Mouse (Mus musculus): Measurements from ENCODE around the gene Dph7. TPM values are rescaled to one million over a fixed set of nuclear protein-coding genes. Genes with fewer than 3 reads are reported as not detected.
A peak's percentile ranks its signal among the peaks of the same experiment; 100 is the strongest.

The Dph7 gene
- polyA plus RNA-seq (2016; fragmentation: Nextera tagmentation; extraction: Ambion mirVana) = 37.5 and 38.7 TPM in 2 replicates

GRCm38 (mm10) chr2:24962304-24963000 is at the start of gene Dph7:
Gene Dph7, plus strand, starts transcription at chr2:24962400.
- Histone ChIP-seq H3K9me3 (no peaks in the 10 kb centered on the region), H3K4me2 (peak within 1 kb of the TSS; percentile 73), H3K4me3 (replicated peaks) (peak within 1 kb of the TSS; percentile 81), H3K9ac (replicated peaks) (peak within 1 kb of the TSS; percentile 86), H3K36me3 (peaks cover 78% of the 10 kb centered on the region), H3K27ac (0 out of 2 replicates have a peak within 1 kb of the TSS, but pooled peaks have one; percentile 58), H3K4me1 (replicated peaks) (peaks cover 11% of the 10 kb centered on the region), H3K27me3 (no peaks in the 10 kb centered on the region)
- ATAC-seq (ENCODE audit: insufficient number of reproducible peaks, insufficient read depth, low FRiP score, low TSS enrichment, low read depth) = peak; percentile 84
- 2% methylated on average over 28 of the region's 28 CpGs for WGBS

GRCm38 (mm10) chr2:24912589-24912988 is 49.6 kb upstream of the Dph7 start:
- no peaks in the 10 kb centered on the region for H3K27me3 ChIP-seq
- no peak for ATAC-seq (ENCODE audit: insufficient number of reproducible peaks, insufficient read depth, low FRiP score, low TSS enrichment, low read depth)
- peaks cover 3% of the 10 kb centered on the region for H3K4me1 ChIP-seq (replicated peaks)
- H3K4me3 ChIP-seq (replicated peaks) = no peak overlapping the region
- H3K9ac ChIP-seq (replicated peaks) = no peak overlapping the region
- no peaks in the 10 kb centered on the region for H3K9me3 ChIP-seq
- no peak overlapping the region for H3K27ac ChIP-seq
- H3K4me2 ChIP-seq = no peak overlapping the region
- peaks cover 25% of the 10 kb centered on the region for H3K36me3 ChIP-seq

DNA sequence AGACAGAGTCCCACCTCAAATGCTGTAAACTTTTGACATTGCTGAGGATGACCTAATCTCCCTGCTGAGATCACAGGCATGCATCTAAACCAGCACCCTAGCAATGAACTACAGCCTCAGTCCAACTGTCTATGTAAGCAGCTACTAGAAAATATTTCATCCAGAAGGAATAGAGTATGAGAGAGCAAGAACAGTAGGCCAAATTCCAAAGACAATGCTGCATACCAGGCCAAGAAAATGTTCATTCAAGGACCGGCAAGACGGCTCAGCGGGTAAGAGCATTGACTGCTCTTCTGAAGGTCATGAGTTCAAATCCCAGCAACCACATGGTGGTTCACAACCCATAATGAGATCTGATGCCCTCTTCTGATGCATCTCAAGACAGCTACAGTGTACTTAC is 47.4 kb upstream of the Dph7 start:
- WGBS = 96% methylated on average over 3 of the region's 3 CpGs
- Histone ChIP-seq H3K9me3 (no peaks in the 10 kb centered on the region), H3K27ac (no peak overlapping the region), H3K9ac (replicated peaks) (no peak overlapping the region), H3K36me3 (peaks cover 23% of the 10 kb centered on the region), H3K27me3 (no peaks in the 10 kb centered on the region), H3K4me3 (replicated peaks) (no peak overlapping the region), H3K4me2 (no peak overlapping the region), H3K4me1 (replicated peaks) (peaks cover 10% of the 10 kb centered on the region)
- ATAC-seq (ENCODE audit: insufficient number of reproducible peaks, insufficient read depth, low FRiP score, low TSS enrichment, low read depth) = no peak

DNA sequence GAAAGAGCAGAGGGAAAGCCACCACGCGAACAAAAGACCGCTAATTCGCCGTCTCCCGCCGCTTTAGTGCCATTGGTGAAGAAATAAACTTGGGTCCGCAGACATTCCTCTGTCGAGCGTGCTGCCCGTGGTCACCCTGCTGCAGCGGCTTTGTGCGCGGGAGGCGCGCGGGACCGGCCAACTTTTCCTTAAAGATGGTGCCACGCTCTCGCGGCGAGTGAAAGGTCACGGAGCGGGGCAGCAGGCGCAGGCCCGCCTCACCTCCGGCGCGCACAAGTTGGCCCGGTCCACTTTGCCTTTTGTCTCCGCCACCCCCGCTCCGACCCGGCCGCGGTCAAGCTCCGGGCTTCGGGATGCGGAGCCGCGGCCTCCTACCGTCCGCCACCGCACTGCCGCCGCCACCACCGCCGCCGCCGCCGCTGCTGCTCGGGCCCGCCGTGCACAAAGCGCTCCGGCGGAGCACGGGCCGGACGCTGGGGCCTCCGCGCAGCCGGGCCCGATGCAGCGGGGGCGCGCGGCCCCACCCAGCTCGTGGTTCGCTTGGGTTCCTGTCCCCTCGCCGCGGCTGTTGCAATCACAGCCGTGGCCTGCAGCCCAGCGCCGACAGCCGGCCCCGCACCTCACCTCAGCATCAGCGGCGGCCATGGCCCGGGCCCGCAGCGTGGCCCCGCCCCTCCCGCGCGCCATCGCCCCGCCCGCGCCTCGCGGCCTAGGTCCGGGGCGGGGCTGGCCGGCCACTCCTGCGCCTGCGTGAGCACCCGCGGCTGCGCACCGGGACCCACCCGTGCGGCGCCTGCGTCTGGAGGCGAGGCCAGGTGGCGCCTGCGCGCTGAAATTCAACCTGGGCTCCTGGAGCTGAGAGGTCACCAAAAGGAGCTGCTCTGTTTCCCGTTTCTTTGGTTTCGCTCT is 43.0 kb upstream of the Dph7 start, which contains the start of gene Ehmt1:
TSS of gene Ehmt1 (minus strand) at position 685 of the 909 bp plus-strand sequence.
- Histone ChIP-seq H3K4me3 (replicated peaks) (peak within 1 kb of the TSS; percentile 96), H3K36me3 (no peaks in the 10 kb centered on the region), H3K4me2 (peak within 1 kb of the TSS; percentile 75), H3K9ac (replicated peaks) (peak within 1 kb of the TSS; percentile 98), H3K27me3 (no peaks in the 10 kb centered on the region), H3K4me1 (replicated peaks) (peaks cover 10% of the 10 kb centered on the region), H3K27ac (peak within 1 kb of the TSS; percentile 97), H3K9me3 (no peaks in the 10 kb centered on the region)
- WGBS = under 1% methylated on average over 92 of the region's 112 CpGs
- peak; percentile 97 for ATAC-seq (ENCODE audit: insufficient number of reproducible peaks, insufficient read depth, low FRiP score, low TSS enrichment, low read depth)

- peak overlapping the region; percentile 97 for H3K27ac ChIP-seq
- 10% methylated on average over 8 of the region's 8 CpGs for WGBS
Observed at GRCm38 (mm10) chr2:24919839-24920175, 42.4 kb upstream of the Dph7 start.

GRCm38 (mm10) chr2:24923561-24923960 is 38.6 kb upstream of the Dph7 start:
- no peaks in the 10 kb centered on the region for H3K9me3 ChIP-seq

More at GRCm38 (mm10) chr2:24919839-24920175, 42.4 kb upstream of the Dph7 start:
- H3K4me3 ChIP-seq (replicated peaks) = peak overlapping the region; percentile 96
- H3K36me3 ChIP-seq = no peaks in the 10 kb centered on the region
- no peaks in the 10 kb centered on the region for H3K9me3 ChIP-seq
- no peaks in the 10 kb centered on the region for H3K27me3 ChIP-seq
- peak; percentile 67 for ATAC-seq (ENCODE audit: insufficient number of reproducible peaks, insufficient read depth, low FRiP score, low TSS enrichment, low read depth)
- H3K4me2 ChIP-seq = peak overlapping the region; percentile 75
- peak overlapping the region; percentile 98 for H3K9ac ChIP-seq (replicated peaks)
- peaks cover 10% of the 10 kb centered on the region for H3K4me1 ChIP-seq (replicated peaks)

DNA sequence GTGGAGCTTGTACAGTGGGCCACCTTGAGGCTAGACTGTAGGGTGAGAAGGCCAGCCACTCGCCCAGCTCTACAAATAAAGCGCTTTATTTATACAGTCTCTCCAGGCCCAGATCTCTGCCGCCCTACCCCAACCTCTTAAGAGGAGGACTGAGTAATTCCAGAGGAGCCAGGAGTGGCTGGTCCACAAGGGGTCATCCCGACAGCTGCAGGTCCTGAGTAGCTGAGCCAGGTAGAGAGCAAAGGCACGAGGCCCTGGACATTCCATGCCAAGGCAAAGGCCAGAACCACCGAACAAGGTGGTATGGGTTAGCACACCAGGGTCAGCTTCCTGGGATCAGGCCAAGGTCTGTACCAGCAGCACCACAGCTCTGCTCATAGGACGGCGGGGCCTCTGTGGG is 36.9 kb upstream of the Dph7 start:
- H3K4me3 ChIP-seq (replicated peaks) = no peak overlapping the region
- no peaks in the 10 kb centered on the region for H3K36me3 ChIP-seq
- H3K4me1 ChIP-seq (replicated peaks) = no peaks in the 10 kb centered on the region
- no peak overlapping the region for H3K9ac ChIP-seq (replicated peaks)
- peaks cover 17% of the 10 kb centered on the region for H3K27me3 ChIP-seq
- 80% methylated on average over 8 of the region's 8 CpGs for WGBS
- H3K27ac ChIP-seq = no peak overlapping the region
- H3K9me3 ChIP-seq = no peaks in the 10 kb centered on the region
- ATAC-seq (ENCODE audit: insufficient number of reproducible peaks, insufficient read depth, low FRiP score, low TSS enrichment, low read depth) = no peak
- H3K4me2 ChIP-seq = no peak overlapping the region

More at GRCm38 (mm10) chr2:24923561-24923960, 38.6 kb upstream of the Dph7 start:
- no peaks in the 10 kb centered on the region for H3K36me3 ChIP-seq
- no peak overlapping the region for H3K4me3 ChIP-seq (replicated peaks)
- WGBS = 57% methylated on average over 2 of the region's 2 CpGs
- peaks cover 11% of the 10 kb centered on the region; the same call in 1 of the 2 replicates for H3K27me3 ChIP-seq
- H3K4me2 ChIP-seq = no peak overlapping the region
- H3K4me1 ChIP-seq (replicated peaks) = no peaks in the 10 kb centered on the region
- ATAC-seq (ENCODE audit: insufficient number of reproducible peaks, insufficient read depth, low FRiP score, low TSS enrichment, low read depth) = no peak
- H3K27ac ChIP-seq = no peak overlapping the region
- H3K9ac ChIP-seq (replicated peaks) = no peak overlapping the region

DNA sequence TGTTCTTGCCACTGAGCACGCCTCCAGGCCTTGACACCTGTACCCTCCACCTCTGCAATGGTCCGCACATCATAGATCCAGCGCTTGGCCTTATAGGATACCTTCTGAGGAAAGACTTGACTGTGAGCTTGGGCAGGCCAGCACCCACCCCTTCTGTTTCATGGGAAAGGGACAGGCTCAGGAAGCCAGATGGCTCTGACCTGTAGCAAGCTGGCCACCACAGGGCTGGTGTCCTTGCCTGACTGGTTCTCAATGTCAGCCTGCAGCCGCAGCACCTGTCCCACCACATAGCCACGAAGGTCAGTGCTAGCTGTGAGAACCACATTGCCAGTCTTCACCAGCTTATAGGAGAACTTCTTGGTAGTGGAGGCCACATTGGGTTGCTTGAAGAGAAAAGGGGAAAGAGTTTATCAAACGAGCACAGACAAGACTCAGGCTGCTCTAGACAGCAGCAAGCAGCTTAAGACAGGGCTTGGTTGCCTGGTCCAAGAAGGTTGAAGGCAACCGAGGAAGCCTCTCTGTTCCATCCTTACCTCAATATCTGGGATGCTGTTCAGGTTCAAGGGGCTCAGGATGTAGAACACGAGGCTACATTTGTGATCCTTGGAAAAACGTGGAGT is 35.7 kb upstream of the Dph7 start:
- Histone ChIP-seq H3K4me1 (replicated peaks) (no peaks in the 10 kb centered on the region), H3K4me3 (replicated peaks) (no peak overlapping the region), H3K9ac (replicated peaks) (no peak overlapping the region), H3K36me3 (no peaks in the 10 kb centered on the region), H3K27ac (no peak overlapping the region), H3K9me3 (no peaks in the 10 kb centered on the region), H3K27me3 (peaks cover 17% of the 10 kb centered on the region), H3K4me2 (no peak overlapping the region)
- 82% methylated on average over 9 of the region's 9 CpGs for WGBS
- ATAC-seq (ENCODE audit: insufficient number of reproducible peaks, insufficient read depth, low FRiP score, low TSS enrichment, low read depth) = no peak

DNA sequence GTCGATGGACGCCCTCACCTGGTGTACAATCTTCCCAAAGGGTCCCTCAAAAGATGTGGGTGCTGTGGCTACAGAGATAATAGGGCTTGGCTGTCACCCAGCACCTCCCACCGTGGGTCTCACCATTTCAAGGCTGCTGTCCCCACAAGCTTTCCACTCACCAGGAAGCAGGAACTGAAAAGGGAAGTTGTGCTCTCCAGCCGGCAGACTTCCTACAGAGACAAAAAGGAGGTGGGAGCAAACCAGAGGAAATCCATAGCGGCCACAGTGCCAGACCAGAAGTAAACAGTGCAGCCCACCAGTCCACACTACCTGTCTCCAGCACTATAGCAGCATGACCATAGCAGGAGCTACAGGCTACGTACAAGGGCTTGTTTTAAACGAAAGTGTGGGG is 35.2 kb upstream of the Dph7 start:
- ATAC-seq (ENCODE audit: insufficient number of reproducible peaks, insufficient read depth, low FRiP score, low TSS enrichment, low read depth) = no peak
- Histone ChIP-seq H3K4me3 (replicated peaks) (no peak overlapping the region), H3K9ac (replicated peaks) (no peak overlapping the region), H3K4me1 (replicated peaks) (no peaks in the 10 kb centered on the region), H3K27ac (no peak overlapping the region), H3K4me2 (no peak overlapping the region), H3K27me3 (peaks cover 17% of the 10 kb centered on the region), H3K36me3 (no peaks in the 10 kb centered on the region), H3K9me3 (no peaks in the 10 kb centered on the region)
- WGBS = 76% methylated on average over 7 of the region's 7 CpGs

- WGBS = 67% methylated on average over 4 of the region's 4 CpGs
- no peaks in the 10 kb centered on the region for H3K4me1 ChIP-seq (replicated peaks)
- no peak overlapping the region for H3K4me3 ChIP-seq (replicated peaks)
Observed at GRCm38 (mm10) chr2:24927810-24928479, 34.3 kb upstream of the Dph7 start.

More at GRCm38 (mm10) chr2:24927810-24928479, 34.3 kb upstream of the Dph7 start:
- Histone ChIP-seq H3K27me3 (peaks cover 17% of the 10 kb centered on the region), H3K9me3 (no peaks in the 10 kb centered on the region), H3K9ac (replicated peaks) (0 out of 2 replicates have a peak overlapping the region, but pooled peaks have one; percentile 18), H3K4me2 (no peak overlapping the region), H3K36me3 (no peaks in the 10 kb centered on the region), H3K27ac (no peak overlapping the region)
- ATAC-seq (ENCODE audit: insufficient number of reproducible peaks, insufficient read depth, low FRiP score, low TSS enrichment, low read depth) = no peak
